Mouse (Mus musculus): Measurements from ENCODE around the gene Map1lc3a.

DNA sequence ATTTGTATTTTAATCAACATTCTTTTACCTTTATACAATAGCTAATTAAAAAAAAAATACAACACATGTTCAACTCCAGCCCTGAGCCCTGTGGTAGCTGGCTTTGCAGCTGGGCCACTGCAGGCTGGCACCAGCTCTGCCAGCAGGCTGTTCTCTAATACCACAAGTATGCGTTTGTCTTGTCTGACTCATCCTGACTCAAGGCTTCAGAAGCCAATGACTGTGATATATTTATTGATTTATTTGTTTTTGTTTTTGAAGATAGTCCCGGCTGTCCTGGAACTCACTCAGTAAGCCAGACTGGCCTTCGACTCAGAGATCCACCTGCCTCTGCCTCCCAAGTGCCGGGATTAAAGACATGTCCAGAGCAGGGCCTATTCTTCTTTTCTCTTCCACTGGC, 17.8 kb downstream of the Map1lc3a start:
- no peak for TF ChIP-seq HCFC1 (IDR thresholded peaks at IDR 0.05; ENCODE audit: borderline replicate concordance, insufficient read depth, low read length)
- no peak for TF ChIP-seq CHD2 (IDR thresholded peaks at IDR 0.05; ENCODE audit: low read depth, low read length)
- no peak for TF ChIP-seq ZNF384 (IDR thresholded peaks at IDR 0.05; ENCODE audit: low read depth, low read length)
- no peak for TF ChIP-seq MAFK (IDR thresholded peaks at IDR 0.05; ENCODE audit: insufficient read depth, low read depth, low read length)

Measured in ES-E14 (cell line).